Mouse (Mus musculus) brain, embryonic 18.5 days (tissue): ENCODE data around the gene Tas1r2.

Experiments used
- DNase-seq: peaks from one replicate; pipeline ENCODE4 v3.0.0-alpha.2; 2012; ENCODE audit warnings: low read depth, low spot score

The Tas1r2 gene

DNA sequence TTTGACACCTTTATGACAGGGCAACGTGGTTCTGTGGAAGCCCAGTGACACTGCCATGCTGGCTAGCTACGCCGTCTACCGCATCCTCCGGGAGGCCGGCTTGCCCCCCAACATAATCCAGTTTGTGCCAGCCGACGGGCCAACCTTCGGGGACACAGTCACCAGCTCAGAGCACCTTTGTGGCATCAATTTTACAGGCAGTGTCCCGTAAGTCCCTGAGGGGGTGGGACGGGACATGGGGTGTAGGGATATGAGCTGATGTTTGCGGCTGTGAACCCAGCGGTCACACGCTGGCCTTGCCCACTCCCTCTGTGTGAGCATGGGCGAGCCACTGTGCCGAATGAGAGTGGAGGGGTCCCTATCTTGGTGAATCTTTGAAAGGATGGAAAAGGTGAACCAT lies 15.0 kb upstream of the Tas1r2 start:
- no peak for DNase-seq

DNA sequence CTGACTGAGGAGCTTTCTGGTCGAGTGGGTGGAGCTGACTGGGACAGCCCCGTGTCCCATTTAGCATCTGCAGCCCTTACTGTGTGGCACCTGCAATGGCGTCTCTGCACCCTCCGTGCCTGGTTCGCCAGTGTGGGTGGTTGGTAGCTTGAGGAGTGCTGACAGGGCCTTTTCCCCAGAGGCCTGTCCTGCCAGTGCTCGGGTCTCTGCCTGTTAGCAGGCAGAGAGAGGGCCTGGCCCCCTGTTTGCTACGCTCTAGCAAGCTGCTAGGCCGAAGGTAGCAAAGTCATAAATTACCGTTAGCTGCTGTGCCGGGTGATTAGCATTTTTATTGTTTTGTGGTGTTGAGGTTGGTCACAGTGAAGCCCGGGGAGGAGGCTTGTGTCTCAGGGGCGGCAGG lies 13.5 kb upstream of the Tas1r2 start:
- DNase-seq, result no peak

DNA sequence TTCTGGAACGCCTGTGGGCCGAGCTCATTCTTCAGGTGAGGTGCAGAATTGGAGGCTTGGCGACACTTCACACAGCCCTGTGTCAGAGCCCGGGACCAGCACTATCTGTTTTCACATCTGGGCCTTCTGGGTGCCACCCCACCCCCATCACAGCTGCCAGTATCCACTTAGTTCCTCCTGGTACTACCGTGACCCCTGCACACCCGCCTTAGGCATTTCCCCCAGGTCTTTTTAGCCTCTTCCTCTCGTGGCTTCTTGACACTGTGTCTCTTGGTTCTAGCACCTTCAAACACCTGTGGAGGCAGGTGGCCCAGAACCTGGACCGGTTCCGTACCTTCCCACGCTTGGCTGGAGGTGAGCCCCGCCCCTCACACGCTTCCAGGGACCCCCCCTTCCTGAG lies 13.0 kb upstream of the Tas1r2 start:
- no peak for DNase-seq

DNA sequence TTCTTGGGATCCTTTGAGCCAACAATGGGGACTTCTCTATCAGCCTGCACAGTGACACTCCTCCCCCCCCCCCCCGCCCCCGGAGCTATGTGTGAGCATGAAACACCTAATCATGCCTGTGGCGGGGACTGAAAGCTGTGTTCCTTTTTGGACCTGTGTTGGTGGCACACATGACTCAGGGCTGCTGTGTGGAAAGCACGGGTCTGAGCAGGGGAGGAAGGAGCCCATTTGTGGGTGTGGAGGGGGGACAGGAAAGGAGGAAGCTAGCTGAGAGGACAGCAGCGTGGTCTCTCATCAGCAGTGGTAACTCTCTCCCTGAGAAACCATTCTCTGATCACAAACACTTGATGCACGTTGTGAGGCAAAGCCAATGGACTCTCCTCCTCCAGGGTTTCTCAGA lies 12.6 kb upstream of the Tas1r2 start:
- no peak for DNase-seq

DNA sequence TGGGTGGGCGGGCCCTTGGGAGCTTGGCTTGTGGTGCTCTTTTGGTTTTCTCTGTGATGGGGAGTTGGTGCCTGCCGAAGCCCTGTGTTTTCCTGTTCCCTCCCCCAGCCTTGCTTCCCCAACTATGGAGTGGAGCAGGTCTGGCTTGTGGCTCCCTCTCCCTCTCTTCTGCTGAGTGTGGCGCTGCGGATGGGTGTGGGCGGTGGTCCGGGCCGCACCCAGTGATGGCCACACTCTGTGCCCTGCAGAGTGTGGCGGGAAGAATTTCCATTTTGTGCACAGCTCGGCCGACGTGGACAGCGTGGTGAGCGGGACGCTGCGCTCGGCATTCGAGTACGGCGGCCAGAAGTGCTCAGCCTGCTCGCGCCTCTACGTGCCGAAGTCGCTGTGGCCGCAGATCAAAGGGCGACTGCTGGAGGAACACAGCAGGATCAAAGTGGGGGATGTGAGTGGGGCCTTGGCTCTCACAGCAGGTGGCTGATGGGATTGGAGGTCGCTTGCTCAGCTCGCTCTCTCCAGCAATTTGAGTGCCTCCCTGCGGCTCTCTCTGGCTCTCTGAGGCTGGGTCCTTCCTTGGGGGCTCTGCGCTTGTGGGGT lies 11.4 kb upstream of the Tas1r2 start:
- DNase-seq, result no peak

DNA sequence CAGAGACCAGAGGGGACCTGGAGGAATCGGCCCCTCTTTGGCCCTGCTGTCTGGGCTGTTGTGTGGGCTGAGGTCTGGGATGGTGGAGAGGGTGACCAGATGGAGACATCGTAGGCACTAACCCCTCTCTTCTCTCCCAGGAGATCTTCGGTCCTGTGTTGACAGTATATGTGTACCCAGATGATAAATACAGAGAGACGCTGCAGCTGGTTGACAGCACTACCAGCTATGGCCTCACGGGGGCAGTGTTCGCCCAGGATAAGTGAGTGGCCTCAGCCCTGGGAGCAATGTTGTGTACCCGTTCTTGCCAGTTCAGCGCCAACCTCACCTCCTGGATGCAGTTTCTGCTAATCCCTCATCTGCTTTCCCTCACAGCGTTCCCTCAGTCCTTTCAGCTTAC lies 9.4 kb upstream of the Tas1r2 start:
- DNase-seq, result peak; percentile 32

DNA sequence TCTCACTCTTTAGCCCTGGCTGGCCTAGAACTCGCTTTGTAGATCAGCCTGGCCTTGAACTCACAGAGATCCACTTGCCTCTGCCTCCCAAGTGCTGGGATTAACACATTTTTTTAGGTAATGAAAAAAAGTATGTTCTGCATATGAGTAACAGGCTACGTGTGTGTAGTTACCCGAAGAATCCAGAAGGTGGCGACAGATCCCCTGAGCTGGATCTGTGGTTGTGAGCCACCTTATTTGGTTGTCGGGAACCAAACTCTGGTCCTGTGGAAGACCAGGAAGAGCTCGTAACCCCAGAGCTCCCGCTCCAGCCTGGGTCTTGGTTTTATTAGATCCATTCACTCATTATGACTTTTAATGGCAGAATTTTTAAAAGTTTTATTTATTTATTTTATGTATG lies 6.4 kb upstream of the Tas1r2 start:
- no peak for DNase-seq

DNA sequence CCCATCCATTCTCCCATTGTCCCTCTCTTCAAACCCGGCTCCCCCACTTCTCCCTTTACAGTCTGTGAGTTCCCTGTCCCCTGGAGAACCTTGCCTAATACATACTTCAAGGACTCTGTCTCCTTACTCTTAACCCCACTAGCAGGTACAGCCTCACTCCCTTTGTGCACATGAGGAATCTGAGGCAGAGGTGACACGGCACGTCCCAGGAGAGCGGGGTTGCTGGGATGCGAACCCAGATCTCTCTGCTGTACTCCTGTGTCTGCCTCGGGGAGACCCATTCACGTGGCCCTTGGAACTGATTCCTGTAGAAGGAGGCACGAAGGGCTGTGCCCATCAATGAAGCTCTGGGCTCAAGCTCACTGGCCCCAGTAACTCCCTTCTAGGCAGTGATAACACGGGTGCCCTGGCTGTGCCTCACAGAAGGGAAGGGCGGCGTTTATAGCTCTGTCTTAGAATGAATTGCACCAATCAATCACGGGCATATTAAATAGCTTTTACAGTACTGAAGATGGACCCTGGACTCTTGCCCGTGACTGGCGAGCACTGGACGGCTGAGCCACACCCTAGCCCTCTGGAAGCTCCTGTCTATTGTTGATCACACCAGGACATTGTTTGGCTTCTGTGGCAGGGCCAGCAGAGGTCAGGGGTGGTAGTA lies 3.1 kb upstream of the Tas1r2 start:
- DNase-seq, result no peak

DNA sequence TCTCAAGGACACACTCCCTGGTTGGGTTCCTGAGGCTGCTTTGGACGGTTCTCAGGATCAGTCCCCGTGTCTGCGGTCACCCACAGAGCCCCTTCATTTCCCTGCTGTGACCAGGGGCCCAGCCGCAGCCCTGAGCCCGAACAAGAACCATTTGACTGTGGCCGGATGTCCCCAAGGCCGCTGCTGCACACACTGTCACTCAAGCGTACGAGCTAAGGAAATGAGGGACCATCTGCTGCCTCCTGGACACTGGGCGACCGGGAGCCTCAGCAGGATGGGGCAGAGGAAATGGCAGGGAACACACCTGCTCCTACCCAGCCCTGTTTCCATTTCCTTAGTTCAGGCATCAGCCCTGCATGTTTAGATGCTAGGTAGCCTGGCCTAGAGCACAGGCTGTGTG lies 2.4 kb upstream of the Tas1r2 start:
- DNase-seq, result no peak

DNA sequence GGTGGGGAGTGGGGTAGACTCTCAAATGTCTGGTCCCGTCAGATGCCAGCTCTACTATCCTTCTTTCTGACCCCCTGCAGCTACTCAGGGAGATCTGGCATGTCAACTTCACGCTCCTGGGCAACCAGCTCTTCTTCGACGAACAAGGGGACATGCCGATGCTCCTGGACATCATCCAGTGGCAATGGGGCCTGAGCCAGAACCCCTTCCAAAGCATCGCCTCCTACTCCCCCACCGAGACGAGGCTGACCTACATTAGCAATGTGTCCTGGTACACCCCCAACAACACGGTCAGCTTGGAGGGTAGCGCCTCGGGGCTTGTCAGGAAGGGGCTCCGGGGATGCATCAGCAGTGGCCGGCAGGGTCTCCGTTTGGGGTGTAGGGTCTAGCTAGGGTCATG lies 8.6 kb downstream of the Tas1r2 start:
- no peak for DNase-seq

DNA sequence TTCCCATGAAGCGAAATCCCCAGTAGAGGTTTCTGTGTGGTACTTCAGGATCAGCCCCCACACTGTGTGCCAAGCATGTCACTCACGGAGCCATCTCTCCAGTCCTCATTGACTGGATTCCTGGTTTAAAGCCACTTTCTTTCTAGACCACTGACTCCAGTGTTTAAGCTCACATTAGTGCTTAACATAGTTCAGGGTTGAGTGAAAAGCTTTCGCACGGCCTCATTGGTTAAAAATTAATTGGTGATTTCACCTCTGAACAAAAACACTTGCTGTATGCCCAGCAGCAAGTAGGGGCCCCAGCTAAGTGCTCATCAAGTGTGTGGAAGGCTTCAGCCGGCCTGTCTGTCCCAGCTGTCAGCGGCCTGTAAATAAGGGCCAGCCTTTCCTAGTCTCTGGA lies 14.3 kb downstream of the Tas1r2 start:
- no peak for DNase-seq

DNA sequence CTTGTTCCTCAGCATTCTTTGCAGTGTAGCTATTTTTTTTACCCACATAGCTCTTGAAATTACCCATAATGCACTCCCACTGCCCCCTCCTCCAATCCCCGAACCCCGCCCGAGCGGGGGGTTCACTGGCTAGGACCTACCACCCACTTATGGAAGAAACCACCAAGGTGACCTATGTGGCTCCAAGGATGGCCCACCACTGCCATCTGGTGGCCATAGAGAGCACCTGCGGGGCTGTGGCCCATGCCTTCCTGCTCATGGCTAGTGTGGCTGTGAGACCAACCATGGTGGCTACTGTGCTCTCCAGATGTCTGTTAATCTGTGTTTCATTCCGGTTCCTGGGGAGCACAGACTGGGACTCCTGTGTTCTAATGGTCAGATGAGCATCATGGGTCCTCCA lies 16.5 kb downstream of the Tas1r2 start:
- DNase-seq, result no peak

DNA sequence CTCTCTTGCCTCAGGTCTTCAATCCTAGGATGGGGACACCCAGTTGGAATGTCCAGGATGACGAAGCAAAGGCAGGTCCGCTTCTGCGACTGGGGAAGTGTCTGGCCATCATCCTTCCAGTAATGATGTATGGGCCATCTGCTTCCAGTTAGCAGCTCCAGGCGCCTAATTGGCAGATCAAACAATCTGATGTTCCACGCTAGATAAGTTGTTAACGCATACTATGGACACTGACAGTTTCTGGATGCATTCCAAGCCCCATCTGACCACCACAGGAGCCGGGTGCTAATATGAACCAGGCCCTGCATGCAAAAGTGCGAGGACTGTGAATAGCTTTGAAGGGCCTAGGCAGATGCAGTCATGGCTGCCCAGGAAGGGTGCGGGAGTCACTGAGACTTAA lies 22.4 kb downstream of the Tas1r2 start:
- DNase-seq, result no peak

DNA sequence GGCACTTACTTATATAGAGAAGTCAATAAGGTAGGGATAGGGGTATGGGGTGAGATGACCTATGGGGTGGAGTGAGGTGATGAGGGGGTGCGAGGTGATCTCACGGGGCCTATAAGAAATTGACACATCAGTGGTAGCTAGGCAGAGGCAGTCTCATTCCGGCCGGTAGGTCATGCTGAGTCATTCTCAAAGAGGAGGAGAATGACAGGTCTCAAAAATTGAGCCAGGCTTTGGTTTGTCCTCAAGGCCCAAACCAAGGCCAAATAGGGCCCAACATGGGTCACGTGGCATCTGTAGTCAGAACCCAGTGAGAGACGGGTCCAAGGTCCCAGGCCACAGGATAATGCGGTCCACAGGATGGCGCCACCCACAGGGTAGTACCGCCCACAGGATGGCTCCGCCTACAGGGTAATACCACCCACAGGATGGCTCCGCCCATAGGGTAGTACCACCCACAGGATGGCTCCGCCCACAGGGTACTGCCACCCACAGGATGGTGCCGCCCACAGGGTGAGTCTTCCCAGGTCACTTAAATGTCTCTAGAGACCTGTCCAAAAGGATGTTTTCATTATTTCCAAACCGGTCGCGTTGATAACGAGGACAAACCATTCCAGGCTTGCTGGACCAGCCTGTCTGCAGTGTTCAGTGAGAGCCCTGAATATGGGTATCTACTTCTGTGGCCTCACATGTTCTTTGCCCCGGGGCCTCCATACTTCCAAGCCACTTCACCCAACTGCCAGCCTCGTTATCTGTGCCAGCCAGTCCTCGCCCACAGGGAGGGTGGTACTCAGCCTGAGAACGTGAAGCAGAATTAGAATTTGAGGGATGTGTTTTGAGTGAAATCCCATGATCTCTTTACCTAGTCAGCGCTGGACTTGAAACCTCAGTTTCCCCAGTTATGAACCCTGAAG lies 30.6 kb downstream of the Tas1r2 start:
- DNase-seq, result no peak

DNA sequence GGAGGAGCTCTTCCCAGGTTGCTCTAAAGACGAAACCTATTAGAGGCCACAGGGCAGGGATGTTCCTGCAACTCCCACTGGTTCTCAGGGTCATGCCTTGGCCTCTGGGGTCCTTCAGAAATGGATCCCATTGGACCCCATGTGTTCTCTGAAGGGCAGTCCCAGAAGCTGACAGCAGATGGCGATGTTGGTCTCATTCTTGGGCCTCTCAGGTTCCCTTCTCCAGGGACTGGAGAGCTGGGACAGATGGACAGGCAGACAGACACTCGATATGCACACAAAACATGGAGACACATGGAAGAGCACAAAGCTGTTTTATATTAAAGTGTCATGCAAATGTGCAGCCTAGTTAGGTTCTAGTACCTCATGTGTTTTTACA lies 31.3 kb downstream of the Tas1r2 start:
- DNase-seq, result no peak

DNA sequence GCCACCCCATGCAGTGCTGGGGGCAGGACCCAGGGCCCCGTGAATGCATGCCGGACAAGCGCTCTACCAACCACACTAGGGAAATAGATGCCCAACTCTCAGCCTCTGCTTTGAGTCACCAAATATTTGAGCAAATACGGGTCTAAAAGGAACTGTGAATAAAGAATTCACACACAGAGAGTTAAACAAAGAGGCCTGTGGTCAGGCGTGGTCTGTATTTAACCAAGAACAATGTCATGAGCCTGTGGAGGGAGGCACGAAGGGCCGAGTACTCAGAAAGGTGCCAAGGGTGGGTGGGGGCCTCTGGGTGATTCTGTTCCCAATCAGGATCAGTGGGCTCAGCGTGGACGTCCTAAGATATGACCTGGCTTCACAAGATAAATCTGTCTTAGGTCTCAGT lies 34.7 kb downstream of the Tas1r2 start:
- DNase-seq, result no peak

DNA sequence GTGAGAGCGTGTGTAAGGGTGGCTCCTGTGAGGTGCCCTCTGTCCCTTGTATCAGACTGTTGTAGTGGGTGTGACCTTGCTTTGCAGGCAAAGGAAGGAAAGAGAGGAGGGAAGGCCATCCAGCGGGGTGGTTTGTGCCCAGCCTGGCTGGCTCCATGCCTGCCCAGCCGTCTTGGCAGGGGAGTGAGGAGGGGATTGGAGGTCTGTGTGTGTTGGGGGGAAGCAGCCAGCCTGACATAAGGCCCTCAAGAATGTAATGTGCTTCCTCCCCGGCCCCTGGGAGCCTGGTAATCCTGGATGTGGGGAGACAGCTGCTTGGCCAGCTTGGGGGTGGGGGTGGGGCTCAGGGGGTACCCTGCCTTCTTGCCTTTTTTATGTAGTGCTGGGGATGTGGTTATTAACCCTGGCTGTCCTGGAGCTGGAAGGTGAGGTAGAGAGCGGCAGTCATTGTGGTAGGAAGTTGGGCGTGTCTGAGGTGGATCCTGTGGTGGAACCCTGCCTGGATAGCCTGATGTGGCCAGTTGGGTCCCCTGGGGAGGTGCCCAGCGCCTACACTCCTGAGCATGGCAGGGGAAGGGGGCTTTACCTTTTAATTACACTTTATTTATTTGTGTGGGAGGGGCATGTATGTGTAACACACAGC lies 36.4 kb downstream of the Tas1r2 start:
- DNase-seq, result no peak

DNA sequence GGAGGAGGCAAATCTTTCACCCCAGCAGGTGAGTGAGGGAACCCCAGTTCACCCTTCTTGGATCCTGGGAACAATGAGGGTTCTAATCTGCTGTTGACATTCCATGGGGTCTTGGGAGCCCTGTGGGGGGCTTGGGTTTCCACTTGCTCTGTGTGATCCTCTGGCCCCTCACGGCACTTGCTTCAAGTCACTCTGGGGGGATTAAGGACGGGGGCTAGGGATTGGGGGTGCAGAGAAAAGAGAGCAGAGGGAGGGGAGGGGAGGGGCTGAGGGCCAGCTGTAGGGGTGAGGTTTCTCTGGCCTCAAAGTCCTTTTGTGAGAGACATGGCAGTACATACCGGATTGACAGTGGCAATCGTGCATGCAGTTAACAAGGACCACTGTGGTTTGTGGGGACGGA lies 40.0 kb downstream of the Tas1r2 start:
- no peak for DNase-seq

DNA sequence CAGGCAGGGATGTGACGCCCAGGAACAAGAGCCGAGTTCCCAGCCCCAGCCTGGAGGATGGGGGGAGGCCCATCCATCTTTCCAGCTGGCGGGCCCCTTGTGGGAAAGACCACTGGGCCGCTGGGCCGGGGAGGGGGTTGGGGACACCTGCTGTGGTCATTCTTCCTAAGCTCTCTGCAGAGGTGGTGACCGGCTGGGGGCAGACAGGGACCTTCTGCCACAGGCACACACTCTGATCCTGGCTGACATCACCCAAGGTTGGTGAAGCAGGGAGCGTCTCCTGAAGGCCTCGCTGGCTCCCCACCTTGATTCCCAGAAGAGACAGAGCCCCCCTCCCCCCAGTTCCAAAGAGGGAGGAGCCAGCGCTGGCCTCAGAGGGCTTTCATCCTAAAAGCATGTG lies 44.4 kb downstream of the Tas1r2 start:
- DNase-seq, result no peak

DNA sequence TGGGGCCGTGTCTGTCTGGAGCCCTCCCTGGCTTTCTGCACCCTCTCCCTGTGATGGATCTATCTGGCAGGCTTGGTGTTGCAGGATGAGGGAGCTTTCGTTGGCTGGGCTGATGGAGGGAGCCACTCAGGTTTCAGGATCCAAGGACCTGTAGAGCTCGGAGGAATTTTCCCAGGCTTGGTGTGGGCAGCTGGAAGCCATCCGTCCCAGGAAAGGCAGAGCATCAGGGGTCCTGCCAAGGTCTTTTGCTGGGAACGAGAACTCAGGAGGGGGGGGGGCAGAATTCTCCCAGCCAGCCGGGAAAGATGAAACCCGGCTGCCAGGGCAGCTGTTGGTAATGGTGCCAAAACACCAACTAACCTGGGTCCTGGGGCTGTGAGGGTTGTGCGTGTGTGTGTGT lies 45.3 kb downstream of the Tas1r2 start:
- DNase-seq, result no peak

DNA sequence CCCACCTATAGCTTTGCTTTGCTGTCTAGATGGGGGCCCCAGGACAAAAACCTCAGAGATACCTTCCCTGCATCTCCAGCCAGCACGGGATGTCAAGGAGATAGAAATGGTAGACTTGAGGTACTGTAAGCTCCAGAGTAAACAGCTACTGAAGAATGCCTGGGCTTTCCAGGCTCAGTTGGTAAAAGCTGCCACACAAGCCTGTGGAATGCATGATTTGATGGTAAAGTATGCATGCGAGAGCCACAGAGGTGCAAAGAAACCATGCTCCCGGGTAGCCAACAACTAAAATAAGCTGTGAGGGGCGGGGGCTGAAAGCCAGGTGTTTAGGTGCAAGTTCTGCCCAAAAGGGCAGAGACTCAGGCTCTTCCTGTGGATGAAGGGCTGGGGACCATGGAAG lies 49.6 kb downstream of the Tas1r2 start:
- no peak for DNase-seq

DNA sequence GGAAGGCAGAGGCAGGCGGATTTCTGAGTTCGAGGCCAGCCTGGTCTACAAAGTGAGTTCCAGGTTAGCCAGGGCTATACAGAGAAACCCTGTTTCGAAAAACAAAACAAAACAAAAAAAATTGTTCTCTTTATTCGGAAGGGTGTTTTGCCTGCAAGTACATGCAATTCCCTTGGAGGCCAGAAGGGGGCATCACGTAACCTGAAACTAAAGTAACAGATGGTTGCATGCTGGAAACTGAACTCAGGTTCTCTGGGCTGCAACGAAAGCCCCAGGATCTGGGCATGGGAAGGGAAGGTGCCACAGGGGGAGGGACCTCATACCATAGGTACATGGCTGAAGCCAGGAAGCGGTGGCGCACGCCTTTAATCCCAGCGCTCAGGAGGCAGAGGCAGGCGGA lies 50.1 kb downstream of the Tas1r2 start:
- DNase-seq, result no peak

DNA sequence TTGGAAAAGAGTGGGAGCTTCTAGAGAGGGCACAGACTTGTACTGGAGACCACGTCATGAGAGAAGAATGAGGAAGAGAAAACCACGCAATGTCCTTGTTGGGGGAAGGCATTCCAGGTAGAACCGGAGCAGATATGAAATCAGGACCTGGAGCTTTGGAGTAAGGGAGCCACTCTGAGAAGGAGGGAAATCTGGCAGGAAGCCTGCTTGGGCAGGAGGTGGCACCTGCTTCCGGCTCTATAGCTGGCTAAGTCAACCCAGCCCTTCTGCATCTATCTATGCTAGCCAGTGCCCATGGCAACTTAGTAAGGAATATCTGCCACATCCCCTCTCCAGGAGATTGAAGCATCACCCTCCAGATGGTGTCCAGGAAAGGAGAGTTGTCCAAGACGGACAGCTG lies 52.6 kb downstream of the Tas1r2 start:
- no peak for DNase-seq
